Mouse (Mus musculus): Measurements from ENCODE around the gene Nlrp9c.
"Not testable (repeated sequence)": the region's sequence is repeated elsewhere in the genome, so short reads cannot be mapped to it uniquely, and the experiment has no call there.

Gene Nlrp9c

DNA sequence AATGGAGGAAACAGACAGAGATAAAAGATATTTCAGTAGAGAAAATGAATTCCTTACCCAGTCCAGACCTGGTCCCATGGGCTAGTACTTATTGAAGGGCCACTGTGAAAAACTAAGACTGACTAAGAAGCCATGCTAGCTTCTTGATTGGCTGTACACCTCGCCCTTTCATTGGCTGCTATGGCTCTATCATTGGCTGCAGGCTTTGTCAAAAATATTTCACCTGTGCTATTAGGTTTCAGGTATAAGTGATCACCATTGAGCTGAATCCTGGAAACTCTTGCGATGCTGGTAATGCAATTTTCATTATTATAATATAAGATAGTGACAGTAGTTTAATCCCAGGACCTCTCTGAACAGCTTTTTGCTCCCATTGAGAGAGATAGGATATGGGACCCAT, at the start of gene Nlrp9c:
Gene Nlrp9c (minus strand): TSS at position 101 of the 400 bp plus-strand sequence.
- not testable (repeated sequence) for DNase-seq (ENCODE audit: low spot score)

- DNase-seq (ENCODE audit: low spot score) = no peak
These were observed 31.3 kb upstream of the Nlrp9c start, which contains the start of gene Nlrp4a for GRCm38 (mm10) chr7:26434813-26435212. Nlrp4a (plus strand) TSS chr7:26435113.

DNA sequence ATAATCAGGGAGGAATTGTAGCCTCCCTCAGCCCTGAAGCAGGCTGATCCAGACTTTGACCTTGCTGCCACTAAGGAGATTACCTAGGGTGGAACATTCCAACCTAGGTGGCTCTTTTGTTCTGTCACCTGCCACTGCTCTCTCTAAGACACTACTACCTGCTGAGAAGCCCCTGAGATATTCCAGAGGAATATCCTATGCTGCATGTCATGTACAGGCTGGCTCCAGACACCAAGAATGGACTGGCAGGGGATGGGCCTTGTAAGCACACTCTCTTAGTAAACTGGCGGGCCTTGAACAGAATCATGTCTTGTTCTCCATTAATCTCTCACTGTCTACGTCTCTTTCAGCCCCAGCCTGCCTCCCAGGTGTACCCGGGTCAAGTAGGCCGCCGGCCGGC, 11.7 kb downstream of the Nlrp9c start:
- not testable (repeated sequence) for DNase-seq (ENCODE audit: low spot score)

DNA sequence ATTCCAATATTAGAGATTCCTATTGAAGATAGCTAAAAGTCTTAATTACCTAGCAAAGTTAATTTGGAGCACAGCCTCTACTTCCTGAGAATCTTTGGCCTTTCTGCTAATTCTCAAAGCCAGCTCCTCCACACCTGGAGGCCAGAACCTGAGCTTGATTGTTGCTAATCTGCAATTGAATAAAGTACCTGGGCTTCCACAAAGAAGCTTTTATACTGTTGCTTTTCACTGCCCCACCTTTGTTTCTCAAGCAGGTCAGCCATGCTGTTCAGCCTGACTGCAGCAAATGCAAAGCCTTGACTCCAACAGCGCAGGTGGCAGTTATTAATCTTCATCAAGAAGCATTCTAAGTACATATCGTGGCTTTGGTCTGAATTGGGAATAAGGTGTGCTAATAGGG, 12.4 kb downstream of the Nlrp9c start:
- not testable (repeated sequence) for DNase-seq (ENCODE audit: low spot score)

DNA sequence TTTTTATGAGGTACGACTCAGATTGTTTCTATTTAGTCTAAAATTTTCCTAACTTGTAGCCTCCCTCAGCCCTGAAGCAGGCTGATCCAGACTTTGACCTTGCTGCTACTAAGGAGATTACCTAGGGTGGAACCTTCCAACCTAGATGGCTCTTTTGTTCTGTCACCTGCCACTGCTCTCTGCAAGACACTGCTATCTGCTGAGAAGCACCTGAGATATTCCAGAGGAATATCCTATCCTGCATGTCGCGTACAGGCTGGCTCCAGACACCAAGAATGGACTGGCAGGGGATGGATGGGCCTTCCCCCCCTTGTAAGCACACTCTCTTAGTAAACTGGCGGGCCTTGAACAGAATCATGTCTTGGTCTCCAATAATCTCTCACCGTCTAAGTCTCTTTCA, 16.8 kb downstream of the Nlrp9c start:
- not testable (repeated sequence) for DNase-seq (ENCODE audit: low spot score)

GRCm38 (mm10) chr7:26380807-26381206, 22.7 kb downstream of the Nlrp9c start:
- DNase-seq (ENCODE audit: low spot score) = no peak

DNA sequence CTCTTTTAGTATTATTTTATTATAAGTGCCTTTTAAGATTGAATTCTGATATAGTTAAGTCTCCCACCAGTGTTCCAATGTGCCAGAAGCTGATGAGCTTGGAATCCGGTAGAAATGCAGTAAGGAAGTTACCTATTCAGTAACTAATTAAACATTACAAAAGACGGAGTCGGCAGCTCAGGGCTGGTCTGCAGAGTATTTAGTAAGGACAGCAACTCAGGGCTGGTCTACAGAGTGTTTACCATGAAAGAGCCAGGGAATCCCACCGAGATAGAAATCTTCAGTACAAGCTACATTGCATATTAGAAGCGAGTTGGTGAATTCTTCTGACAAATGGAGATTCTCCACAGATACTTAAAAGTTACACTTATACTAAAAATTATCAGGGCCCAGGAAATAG, 30.3 kb downstream of the Nlrp9c start:
- DNase-seq (ENCODE audit: low spot score) = not testable (repeated sequence)

- DNase-seq (ENCODE audit: low spot score) = not testable (repeated sequence)
These were observed 46.8 kb downstream of the Nlrp9c start for GRCm38 (mm10) chr7:26356719-26357118.

DNA sequence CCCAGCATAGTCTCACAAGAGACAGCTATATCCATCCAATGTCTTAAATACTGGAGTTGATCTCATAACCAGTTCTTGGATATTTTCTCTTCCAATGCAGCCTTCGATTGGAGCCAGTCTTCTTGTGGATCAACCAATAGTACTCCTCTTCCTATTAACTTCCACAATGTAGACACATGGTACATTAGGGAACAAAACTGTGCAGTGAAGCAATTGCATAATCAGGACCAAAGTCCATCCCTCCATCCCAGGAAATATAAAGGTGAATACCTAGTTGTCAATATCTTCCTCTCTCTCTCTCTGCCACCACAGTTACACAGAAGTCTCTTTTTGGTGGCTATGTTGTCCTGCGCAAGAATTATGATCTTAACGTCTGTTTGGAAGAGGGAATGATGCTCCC, 51.2 kb downstream of the Nlrp9c start:
- not testable (repeated sequence) for DNase-seq (ENCODE audit: low spot score)

GRCm38 (mm10) chr7:26350177-26350576, 53.3 kb downstream of the Nlrp9c start:
- DNase-seq (ENCODE audit: low spot score) = not testable (repeated sequence)

- DNase-seq (ENCODE audit: low spot score) = not testable (repeated sequence)
These were observed 83.1 kb downstream of the Nlrp9c start for GRCm38 (mm10) chr7:26320361-26320760.

DNA sequence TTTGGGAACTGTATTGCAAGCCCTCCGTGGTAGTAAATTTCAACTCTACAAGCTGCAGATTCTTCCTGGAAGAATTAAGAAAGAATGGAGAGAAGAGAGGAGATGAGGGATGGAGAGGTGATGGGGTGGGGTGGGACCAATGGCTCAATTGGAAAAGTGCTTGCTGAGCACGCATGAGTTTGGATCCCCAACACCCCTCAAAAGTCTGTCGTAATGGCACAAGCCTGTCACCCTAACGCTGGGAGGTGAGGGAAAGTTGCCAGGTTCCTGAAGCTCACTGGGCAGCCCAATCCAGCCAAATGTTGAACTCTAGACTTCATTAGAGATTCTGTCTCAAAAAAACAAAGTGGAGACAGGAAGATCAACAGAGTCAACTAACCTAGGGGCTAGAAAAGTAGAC, 87.7 kb downstream of the Nlrp9c start:
- not testable (repeated sequence) for DNase-seq (ENCODE audit: low spot score)

- not testable (repeated sequence) for DNase-seq (ENCODE audit: low spot score)
These were observed 88.3 kb downstream of the Nlrp9c start for GRCm38 (mm10) chr7:26315194-26315593.

DNA sequence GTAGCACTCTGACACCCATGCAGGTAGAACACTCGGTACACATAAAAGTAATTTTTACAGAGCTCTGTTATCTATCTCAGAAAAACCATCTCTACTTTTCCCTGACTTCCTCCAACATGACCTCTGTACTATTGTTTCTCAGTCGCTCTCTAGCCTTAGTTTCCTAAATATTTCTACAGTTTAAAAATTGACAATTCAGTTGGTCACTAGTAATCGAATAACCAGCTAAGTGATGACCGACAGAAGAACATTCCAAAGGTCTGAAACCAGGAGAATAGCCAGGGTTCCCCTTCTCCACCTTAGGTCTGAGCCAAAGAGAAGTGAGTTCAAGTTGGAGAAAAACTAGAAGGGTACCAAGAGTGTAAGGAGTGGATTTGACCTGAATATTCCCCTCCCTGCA, 91.7 kb downstream of the Nlrp9c start:
- DNase-seq (ENCODE audit: low spot score) = not testable (repeated sequence)

- DNase-seq (ENCODE audit: low spot score) = not testable (repeated sequence)
These were observed 96.6 kb downstream of the Nlrp9c start, which contains the start of gene Cyp2a4 for GRCm38 (mm10) chr7:26306926-26307325. Cyp2a4 (plus strand) TSS chr7:26307169.

DNA sequence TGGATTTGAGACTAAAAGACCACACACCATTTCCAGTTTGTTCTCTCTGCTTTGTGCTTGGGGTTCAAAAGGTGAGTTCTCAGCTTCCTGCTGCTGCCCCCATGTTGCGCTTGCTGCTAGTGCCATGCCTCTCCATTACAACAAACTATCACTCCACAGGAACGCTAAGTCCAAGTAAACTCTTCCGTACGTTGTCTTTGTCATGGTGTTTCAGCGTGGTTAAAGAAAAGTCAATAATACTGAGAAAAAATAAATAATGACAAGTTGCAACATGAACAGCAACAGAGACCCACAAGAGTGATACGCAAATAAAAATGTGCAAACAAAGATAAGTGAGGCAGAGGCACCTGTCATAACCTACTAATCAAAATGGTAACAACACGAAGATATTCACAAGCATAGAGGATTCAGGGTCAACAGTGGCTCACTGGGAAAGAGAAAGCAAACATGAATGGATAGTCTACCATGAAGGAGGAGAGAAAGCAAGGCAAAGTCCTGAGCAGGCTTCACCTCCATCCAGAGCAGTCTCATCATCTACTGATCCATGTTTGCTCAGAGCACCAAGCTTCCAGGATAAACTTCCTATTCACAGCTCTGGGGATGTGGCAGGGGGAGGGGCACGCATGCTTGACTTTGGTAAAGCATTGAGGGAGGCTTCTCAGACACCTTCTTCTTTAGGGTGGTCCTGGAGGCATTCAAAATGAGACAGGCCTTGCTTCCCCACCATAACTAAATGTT, 99.9 kb downstream of the Nlrp9c start:
- not testable (repeated sequence) for DNase-seq (ENCODE audit: low spot score)
